Comparison of ENCODE assay signal across 20 mouse cellular contexts in the genomic region with DNA sequence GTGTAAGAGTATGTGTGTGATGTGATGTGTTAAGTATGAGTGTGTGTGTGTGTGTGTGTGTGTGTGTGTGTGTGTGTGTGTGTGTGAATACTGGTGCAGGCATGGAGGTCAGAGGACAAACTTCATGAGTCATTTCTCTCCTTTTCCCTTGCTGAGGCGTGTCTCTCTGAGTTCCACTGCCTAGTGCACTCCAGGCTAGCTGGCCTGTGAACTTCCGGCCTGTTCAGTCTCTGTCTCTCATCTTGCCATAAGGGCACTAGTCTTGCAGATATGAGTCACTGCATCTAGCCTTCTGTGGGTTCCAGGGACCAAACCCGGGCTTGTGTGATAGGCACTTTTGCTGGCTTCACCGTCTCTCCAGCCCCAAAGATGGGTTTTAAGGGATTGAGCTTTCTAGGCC.
DNase-seq lines count a peak whose midpoint lies in the region; ATAC-seq and TF ChIP-seq lines count a peak whose summit lies in the region.
"Had no signal": no experiment of that assay in that cellular context is flagged by ENCODE, and none has a peak within 500 bp of the region (broad histone marks: within the 10 kb centered on the region; RNA-seq: fewer than 3 reads in every experiment).

No protein-coding gene starts in this region.

- 47% methylated on average over 4 of the region's 4 CpGs for WGBS in heart, embryonic 13.5 days
- 61% methylated on average over 4 of the region's 4 CpGs for WGBS in lung, postnatal 0 days
- WGBS in lung, adult 2 months, result 52% methylated on average over 4 of the region's 4 CpGs

- no peak for TF ChIP-seq EP300 in lung, postnatal 0 days (IDR thresholded peaks at IDR 0.05)

- intact Hi-C loops in heart, postnatal 10 days (cut with DNase I), result no loop called here

- H3K79me2 ChIP-seq in myocyte (ENCODE audit: control insufficient read depth, insufficient read depth), result peaks cover 91% of the 10 kb centered on the region

- no peak overlapping the region for H3K4me3 ChIP-seq in heart, embryonic 13.5 days
- H3K4me3 ChIP-seq in lung, postnatal 0 days (ENCODE audit: low read depth, low read length), result no peak overlapping the region
- no peak overlapping the region for H3K4me3 ChIP-seq in lung, adult 2 months (replicated peaks; ENCODE audit: extremely low read depth, low read depth, low read length)
- no peak overlapping the region for H3K4me3 ChIP-seq in myocyte
- H3K4me3 ChIP-seq: embryonic facial prominence, embryonic 12.5 days; hindbrain, embryonic 12.5 days; neural tube, embryonic 12.5 days had no signal

- no peak overlapping the region for H3ac ChIP-seq in myocyte (ENCODE audit: control insufficient read depth, insufficient read length)

- no peaks in the 10 kb centered on the region for H3K36me3 ChIP-seq in heart, embryonic 13.5 days
- H3K36me3 ChIP-seq in lung, postnatal 0 days (ENCODE audit: insufficient read depth, low read length), result no peaks in the 10 kb centered on the region
- peaks cover 12% of the 10 kb centered on the region for H3K36me3 ChIP-seq in myocyte (ENCODE audit: control insufficient read depth, insufficient read depth)
- H3K36me3 ChIP-seq: hindbrain, embryonic 12.5 days; neural tube, embryonic 12.5 days had no signal

- ATAC-seq in heart, embryonic 13.5 days (ENCODE audit: extremely low read depth, insufficient number of reproducible peaks, low FRiP score, low TSS enrichment), result no peak
- ATAC-seq in lung, postnatal 0 days, result no peak
- ATAC-seq: CD4-positive, CD25-positive, alpha-beta regulatory T cell, adult 4 months; forebrain, embryonic 16.5 days had no signal

- TF ChIP-seq CTCF in lung, postnatal 0 days (IDR thresholded peaks at IDR 0.05), result no peak
- no peak for TF ChIP-seq CTCF in lung, adult 2 months (IDR thresholded peaks at IDR 0.05; ENCODE audit: insufficient read depth, low read length)

- H3K4me1 ChIP-seq in heart, embryonic 13.5 days, result peaks cover 93% of the 10 kb centered on the region
- peaks cover 23% of the 10 kb centered on the region; the same call in 1 of the 2 replicates for H3K4me1 ChIP-seq in lung, postnatal 0 days (ENCODE audit: insufficient read depth, low read depth, low read length)
- peaks cover 23% of the 10 kb centered on the region for H3K4me1 ChIP-seq in lung, adult 2 months (ENCODE audit: control insufficient read depth, insufficient read depth, low read length)

- no peak overlapping the region; the same call in 1 of the 2 replicates for H3K9ac ChIP-seq in heart, embryonic 13.5 days
- H3K9ac ChIP-seq in lung, postnatal 0 days (replicated peaks; ENCODE audit: low read depth), result no peak overlapping the region
- H3K9ac ChIP-seq: embryonic facial prominence, embryonic 12.5 days; hindbrain, embryonic 12.5 days; neural tube, embryonic 12.5 days had no signal

- no peaks in the 10 kb centered on the region for H3K27me3 ChIP-seq in heart, embryonic 13.5 days (replicated peaks)
- H3K27me3 ChIP-seq in lung, postnatal 0 days (replicated peaks; ENCODE audit: insufficient read depth, low read length), result no peaks in the 10 kb centered on the region
- no peaks in the 10 kb centered on the region for H3K27me3 ChIP-seq in myocyte (ENCODE audit: control insufficient read depth, insufficient read depth, insufficient read length)
- H3K27me3 ChIP-seq: embryonic facial prominence, embryonic 12.5 days; hindbrain, embryonic 12.5 days; neural tube, embryonic 12.5 days had no signal

- no peak for TF ChIP-seq POLR2A in lung, adult 2 months (IDR thresholded peaks at IDR 0.05; ENCODE audit: borderline replicate concordance, extremely low read depth, low read depth, low read length)
- no peak for TF ChIP-seq POLR2A in myocyte (IDR thresholded peaks at IDR 0.05; ENCODE audit: insufficient read length, low read depth)

- peak overlapping the region; percentile 20; the same call in 1 of the 2 replicates for H3K4me2 ChIP-seq in heart, embryonic 13.5 days
- no peak overlapping the region for H3K4me2 ChIP-seq in lung, postnatal 0 days (replicated peaks; ENCODE audit: low read depth, low read length)
- H3K4me2 ChIP-seq in myocyte (ENCODE audit: low read depth), result peak overlapping the region; percentile 54
- H3K4me2 ChIP-seq: embryonic facial prominence, embryonic 12.5 days; hindbrain, embryonic 12.5 days; neural tube, embryonic 12.5 days had no signal

- no peak for DNase-seq in heart, postnatal 10 days
- DNase-seq in lung, postnatal 0 days (ENCODE audit: low spot score), result peak; percentile 41
- DNase-seq in lung, adult 2 months, result no peak
- peak; percentile 39 for DNase-seq in Muller cell, postnatal 12 days (ENCODE audit: inconsistent ontology term)
- DNase-seq in cerebellum, postnatal 10 days, result no peak
- DNase-seq in adrenal gland, adult 2 months, result no peak
- DNase-seq: cerebellum, adult 9-10 months; kidney, adult 8-10 months; kidney, postnatal 14 days; left cerebral cortex, postnatal 4 days; lung, postnatal 4 days; right cerebral cortex, postnatal 4 days; thymus, postnatal 25 days had no signal

- H3K9me3 ChIP-seq in heart, embryonic 13.5 days, result no peaks in the 10 kb centered on the region
- no peaks in the 10 kb centered on the region for H3K9me3 ChIP-seq in lung, postnatal 0 days (ENCODE audit: low read length)
- H3K9me3 ChIP-seq: embryonic facial prominence, embryonic 12.5 days; hindbrain, embryonic 12.5 days; neural tube, embryonic 12.5 days had no signal

- H3K27ac ChIP-seq in heart, embryonic 13.5 days (replicated peaks), result peak overlapping the region; percentile 44
- H3K27ac ChIP-seq in lung, postnatal 0 days (ENCODE audit: low read length), result 0 out of 2 replicates have a peak overlapping the region, but pooled peaks have one; percentile 16
- H3K27ac ChIP-seq: embryonic facial prominence, embryonic 12.5 days; hindbrain, embryonic 12.5 days; neural tube, embryonic 12.5 days had no signal

TF ChIP-seq in myocyte, 11 proteins besides CTCF, POLR2A, EP300 and RAD21:
- TF ChIP-seq MYOG (IDR thresholded peaks at IDR 0.05; ENCODE audit: control insufficient read depth in 1 of 3, insufficient read depth in 1 of 3, insufficient read length in 2 of 3, low read depth in 2 of 3), result no peak
- no peak for TF ChIP-seq CEBPB (IDR thresholded peaks at IDR 0.05; ENCODE audit: insufficient read depth, poor library complexity, severe bottlenecking)
- TF ChIP-seq TCF3 (IDR thresholded peaks at IDR 0.05; ENCODE audit: insufficient read length, low read depth), result no peak
- no peak for TF ChIP-seq SRF (IDR thresholded peaks at IDR 0.05; ENCODE audit: control insufficient read depth, insufficient read length, low read depth)
- TF ChIP-seq MYOD1 (IDR thresholded peaks at IDR 0.05; ENCODE audit: control insufficient read depth in 1 of 3, insufficient read length in 2 of 3, low read depth in 2 of 3), result no peak
- TF ChIP-seq POLR2AphosphoS2 (IDR thresholded peaks at IDR 0.05; ENCODE audit: insufficient read length, low read depth), result no peak
- TF ChIP-seq USF1 (IDR thresholded peaks at IDR 0.05; ENCODE audit: low read depth), result no peak
- TF ChIP-seq TCF12 (IDR thresholded peaks at IDR 0.05; ENCODE audit: insufficient read depth, poor library complexity, severe bottlenecking), result no peak

Comparison
In these comparisons a context has a peak if more than half of its experiments do, and no peak if none do; other contexts are left out.
1. DNase-seq: peak in lung, postnatal 0 days (single experiment) and Muller cell, postnatal 12 days (single experiment); none in heart, postnatal 10 days (0 of 2), lung, adult 2 months (single experiment), cerebellum, postnatal 10 days (0 of 2) and adrenal gland, adult 2 months (single experiment).